Mouse (Mus musculus): ENCODE measurements around the gene Fem1a. TPM values are rescaled to one million over a fixed set of nuclear protein-coding genes. Genes with fewer than 3 reads are reported as not detected.

Gene Fem1a
- polyA plus RNA-seq, 1 experiment from 2014 or later: 14.9 TPM

GRCm38 (mm10) chr17:56271609-56272253 lies 15.1 kb downstream of the Fem1a start:
- H3K27ac ChIP-seq: no peak overlapping the region
- no peak overlapping the region for H3K4me3 ChIP-seq

GRCm38 (mm10) chr17:56272644-56273043 lies 16.0 kb downstream of the Fem1a start:
- WGBS: 73% methylated on average over 3 of the region's 3 CpGs
- no peak overlapping the region for H3K9ac ChIP-seq
- peaks cover 35% of the 10 kb centered on the region for H3K4me1 ChIP-seq
- no peak overlapping the region for H3K27ac ChIP-seq
- no peak overlapping the region for H3K4me2 ChIP-seq
- no peaks in the 10 kb centered on the region for H3K9me3 ChIP-seq
- H3K27me3 ChIP-seq: no peaks in the 10 kb centered on the region
- no peak overlapping the region for H3K4me3 ChIP-seq
- no peak for ATAC-seq (ENCODE audit: insufficient number of reproducible peaks, low FRiP score, low TSS enrichment, low read depth)
- peaks cover 34% of the 10 kb centered on the region for H3K36me3 ChIP-seq

More at GRCm38 (mm10) chr17:56271609-56272253, 15.1 kb downstream of the Fem1a start:
- H3K4me1 ChIP-seq: peaks cover 29% of the 10 kb centered on the region
- ATAC-seq (ENCODE audit: insufficient number of reproducible peaks, low FRiP score, low TSS enrichment, low read depth): no peak
- no peaks in the 10 kb centered on the region for H3K27me3 ChIP-seq
- WGBS: 81% methylated on average over 12 of the region's 12 CpGs
- no peak overlapping the region for H3K9ac ChIP-seq
- H3K4me2 ChIP-seq: no peak overlapping the region
- peaks cover 33% of the 10 kb centered on the region for H3K36me3 ChIP-seq
- H3K9me3 ChIP-seq: no peaks in the 10 kb centered on the region

- H3K27ac ChIP-seq: no peak overlapping the region
- peaks cover 42% of the 10 kb centered on the region for H3K36me3 ChIP-seq
- no peak overlapping the region for H3K4me2 ChIP-seq
- no peak for ATAC-seq (ENCODE audit: insufficient number of reproducible peaks, low FRiP score, low TSS enrichment, low read depth)
- no peak overlapping the region for H3K4me3 ChIP-seq
- no peaks in the 10 kb centered on the region for H3K9me3 ChIP-seq
- no peaks in the 10 kb centered on the region for H3K27me3 ChIP-seq
- H3K9ac ChIP-seq: no peak overlapping the region
- 78% methylated on average over 7 of the region's 7 CpGs for WGBS
- peaks cover 39% of the 10 kb centered on the region for H3K4me1 ChIP-seq
These were observed 16.9 kb downstream of the Fem1a start for GRCm38 (mm10) chr17:56273482-56273881.

- ATAC-seq (ENCODE audit: insufficient number of reproducible peaks, low FRiP score, low TSS enrichment, low read depth): no peak
- no peak overlapping the region for H3K4me2 ChIP-seq
These were observed 17.4 kb downstream of the Fem1a start for GRCm38 (mm10) chr17:56273986-56274385.

GRCm38 (mm10) chr17:56275842-56276480 lies 19.4 kb downstream of the Fem1a start:
- Histone ChIP-seq H3K4me2 (peak overlapping the region; percentile 66), H3K9ac (peak overlapping the region; percentile 63), H3K36me3 (peaks cover 48% of the 10 kb centered on the region), H3K4me1 (peaks cover 36% of the 10 kb centered on the region), H3K27ac (peak overlapping the region; percentile 87), H3K9me3 (no peaks in the 10 kb centered on the region), H3K4me3 (peak overlapping the region; percentile 62), H3K27me3 (no peaks in the 10 kb centered on the region)
- WGBS: 24% methylated on average over 5 of the region's 5 CpGs
- no peak for ATAC-seq (ENCODE audit: insufficient number of reproducible peaks, low FRiP score, low TSS enrichment, low read depth)

More at GRCm38 (mm10) chr17:56273986-56274385, 17.4 kb downstream of the Fem1a start:
- WGBS: 88% methylated on average over 5 of the region's 5 CpGs
- Histone ChIP-seq H3K36me3 (peaks cover 46% of the 10 kb centered on the region), H3K9me3 (no peaks in the 10 kb centered on the region), H3K9ac (no peak overlapping the region), H3K4me3 (no peak overlapping the region), H3K27ac (no peak overlapping the region), H3K4me1 (peaks cover 39% of the 10 kb centered on the region), H3K27me3 (no peaks in the 10 kb centered on the region)

GRCm38 (mm10) chr17:56276643-56277566 lies 20.3 kb downstream of the Fem1a start, which contains the start of gene Ticam1:
Gene Ticam1 (minus strand): TSS chr17:56276786.
- peak within 1 kb of the TSS; percentile 63 for H3K9ac ChIP-seq
- peaks cover 48% of the 10 kb centered on the region for H3K36me3 ChIP-seq
- 4% methylated on average over 21 of the region's 21 CpGs for WGBS

GRCm38 (mm10) chr17:56277567-56277893 lies 20.9 kb downstream of the Fem1a start:
- 42% methylated on average over 2 of the region's 2 CpGs for WGBS
- peak overlapping the region; percentile 62 for H3K4me3 ChIP-seq

More at GRCm38 (mm10) chr17:56276643-56277566, 20.3 kb downstream of the Fem1a start, which contains the start of gene Ticam1:
- peaks cover 41% of the 10 kb centered on the region for H3K4me1 ChIP-seq
- H3K27me3 ChIP-seq: no peaks in the 10 kb centered on the region
- H3K9me3 ChIP-seq: no peaks in the 10 kb centered on the region
- peak within 1 kb of the TSS; percentile 66 for H3K4me2 ChIP-seq
- peak within 1 kb of the TSS; percentile 62 for H3K4me3 ChIP-seq
- ATAC-seq (ENCODE audit: insufficient number of reproducible peaks, low FRiP score, low TSS enrichment, low read depth): peak; percentile 89
- H3K27ac ChIP-seq: peak within 1 kb of the TSS; percentile 87

GRCm38 (mm10) chr17:56278340-56278739 lies 21.7 kb downstream of the Fem1a start:
- H3K4me1 ChIP-seq: peaks cover 35% of the 10 kb centered on the region
- H3K27ac ChIP-seq: peak overlapping the region; percentile 87
- 90% methylated on average over 5 of the region's 5 CpGs for WGBS
- H3K9ac ChIP-seq: no peak overlapping the region
- H3K36me3 ChIP-seq: peaks cover 53% of the 10 kb centered on the region
- no peak for ATAC-seq (ENCODE audit: insufficient number of reproducible peaks, low FRiP score, low TSS enrichment, low read depth)
- no peak overlapping the region for H3K4me3 ChIP-seq
- H3K9me3 ChIP-seq: no peaks in the 10 kb centered on the region
- no peaks in the 10 kb centered on the region for H3K27me3 ChIP-seq
- no peak overlapping the region for H3K4me2 ChIP-seq

More at GRCm38 (mm10) chr17:56277567-56277893, 20.9 kb downstream of the Fem1a start:
- H3K27me3 ChIP-seq: no peaks in the 10 kb centered on the region
- peak overlapping the region; percentile 87 for H3K27ac ChIP-seq
- no peak for ATAC-seq (ENCODE audit: insufficient number of reproducible peaks, low FRiP score, low TSS enrichment, low read depth)
- peaks cover 39% of the 10 kb centered on the region for H3K4me1 ChIP-seq
- no peaks in the 10 kb centered on the region for H3K9me3 ChIP-seq
- peak overlapping the region; percentile 66 for H3K4me2 ChIP-seq
- H3K9ac ChIP-seq: no peak overlapping the region
- H3K36me3 ChIP-seq: peaks cover 47% of the 10 kb centered on the region

GRCm38 (mm10) chr17:56279481-56280155 lies 23.0 kb downstream of the Fem1a start:
- 76% methylated on average over 12 of the region's 12 CpGs for WGBS
- peaks cover 29% of the 10 kb centered on the region for H3K4me1 ChIP-seq
- H3K9ac ChIP-seq: no peak overlapping the region
- peak overlapping the region; percentile 55 for H3K27ac ChIP-seq
- H3K36me3 ChIP-seq: peaks cover 59% of the 10 kb centered on the region
- no peak overlapping the region for H3K4me2 ChIP-seq
- no peaks in the 10 kb centered on the region for H3K9me3 ChIP-seq
- no peak for ATAC-seq (ENCODE audit: insufficient number of reproducible peaks, low FRiP score, low TSS enrichment, low read depth)
- no peak overlapping the region for H3K4me3 ChIP-seq
- no peaks in the 10 kb centered on the region for H3K27me3 ChIP-seq

GRCm38 (mm10) chr17:56281193-56281592 lies 24.6 kb downstream of the Fem1a start:
- H3K9me3 ChIP-seq: no peaks in the 10 kb centered on the region
- H3K9ac ChIP-seq: no peak overlapping the region
- H3K4me1 ChIP-seq: peaks cover 24% of the 10 kb centered on the region
- no peak overlapping the region for H3K4me2 ChIP-seq
- peaks cover 75% of the 10 kb centered on the region for H3K36me3 ChIP-seq
- 92% methylated on average over 12 of the region's 12 CpGs for WGBS
- no peak for ATAC-seq (ENCODE audit: insufficient number of reproducible peaks, low FRiP score, low TSS enrichment, low read depth)
- no peak overlapping the region; the same call in 1 of the 2 replicates for H3K27ac ChIP-seq
- no peaks in the 10 kb centered on the region for H3K27me3 ChIP-seq
- no peak overlapping the region for H3K4me3 ChIP-seq

- Histone ChIP-seq H3K4me2 (no peak overlapping the region), H3K9ac (no peak overlapping the region), H3K27ac (0 out of 2 replicates have a peak overlapping the region, but pooled peaks have one; percentile 38), H3K9me3 (no peaks in the 10 kb centered on the region), H3K27me3 (no peaks in the 10 kb centered on the region), H3K4me3 (no peak overlapping the region), H3K4me1 (peaks cover 25% of the 10 kb centered on the region), H3K36me3 (peaks cover 81% of the 10 kb centered on the region)
- WGBS: 82% methylated on average over 4 of the region's 4 CpGs
- ATAC-seq (ENCODE audit: insufficient number of reproducible peaks, low FRiP score, low TSS enrichment, low read depth): no peak
These were observed 26.2 kb downstream of the Fem1a start for GRCm38 (mm10) chr17:56282802-56283201.

Data from limb, embryonic 15.5 days (tissue).